Mouse (Mus musculus): ENCODE measurements around the gene Pik3c2a. TPM values are rescaled to one million over a fixed set of nuclear protein-coding genes. Genes with fewer than 3 reads are reported as not detected.

The Pik3c2a gene
- 17.2 and 18.2 TPM in 2 replicates for polyA plus RNA-seq (2015; fragmentation: Nextera tagmentation; extraction: Ambion mirVana)

GRCm38 (mm10) chr7:116443004-116443696 lies at the start of gene Pik3c2a:
Gene Pik3c2a, minus strand, starts transcription at chr7:116443449.
- Histone ChIP-seq H3K27me3 (no peaks in the 10 kb centered on the region), H3K4me3 (peak within 1 kb of the TSS; percentile 85), H3K4me2 (replicated peaks) (peak within 1 kb of the TSS; percentile 93), H3K4me1 (peaks cover 23% of the 10 kb centered on the region), H3K36me3 (no peaks in the 10 kb centered on the region), H3K27ac (replicated peaks) (peak within 1 kb of the TSS; percentile 87), H3K9me3 (no peaks in the 10 kb centered on the region), H3K9ac (replicated peaks) (peak within 1 kb of the TSS; percentile 87)
- WGBS: under 1% methylated on average over 67 of the region's 72 CpGs
- peak; percentile 99 for ATAC-seq (replicated peaks)

DNA sequence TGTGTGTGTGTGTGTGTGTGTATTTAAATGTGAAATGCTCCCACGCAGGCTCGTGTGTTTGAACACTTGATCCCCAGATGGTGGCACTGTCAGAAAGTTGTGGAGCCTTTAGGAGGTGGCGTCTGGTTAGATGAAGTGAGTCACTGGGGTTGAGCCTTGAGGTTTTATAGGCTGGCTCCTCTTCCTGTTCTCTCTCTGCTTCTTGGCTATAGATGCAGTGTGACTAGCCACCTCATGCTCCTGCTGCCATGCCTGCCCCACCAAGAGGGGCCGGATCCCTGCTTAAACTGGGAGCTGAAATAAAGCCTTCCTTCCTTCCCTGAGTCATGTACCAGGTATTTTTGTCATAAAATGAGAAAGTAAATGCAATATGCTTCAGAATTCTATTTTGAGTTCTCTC lies 47.9 kb upstream of the Pik3c2a start:
- Histone ChIP-seq H3K4me1 (no peaks in the 10 kb centered on the region), H3K4me3 (no peak overlapping the region), H3K4me2 (replicated peaks) (no peak overlapping the region), H3K36me3 (no peaks in the 10 kb centered on the region), H3K27ac (replicated peaks) (no peak overlapping the region), H3K27me3 (no peaks in the 10 kb centered on the region), H3K9ac (replicated peaks) (no peak overlapping the region), H3K9me3 (no peaks in the 10 kb centered on the region)
- WGBS: 73% methylated on average over 4 of the region's 4 CpGs
- ATAC-seq (replicated peaks): no peak

- Histone ChIP-seq H3K36me3 (no peaks in the 10 kb centered on the region), H3K4me2 (replicated peaks) (no peak overlapping the region), H3K27ac (replicated peaks) (no peak overlapping the region), H3K9me3 (no peaks in the 10 kb centered on the region), H3K4me3 (no peak overlapping the region), H3K27me3 (no peaks in the 10 kb centered on the region), H3K4me1 (no peaks in the 10 kb centered on the region), H3K9ac (replicated peaks) (no peak overlapping the region)
- 58% methylated on average over 1 of the region's 1 CpGs for WGBS
- no peak for ATAC-seq (replicated peaks)
Measured at GRCm38 (mm10) chr7:116485062-116485601, 41.9 kb upstream of the Pik3c2a start.

GRCm38 (mm10) chr7:116484213-116484612 lies 41.0 kb upstream of the Pik3c2a start:
- no peak overlapping the region for H3K4me3 ChIP-seq
- no peak overlapping the region for H3K4me2 ChIP-seq (replicated peaks)
- WGBS: 85% methylated on average over 5 of the region's 5 CpGs
- H3K27ac ChIP-seq (replicated peaks): no peak overlapping the region
- no peaks in the 10 kb centered on the region for H3K9me3 ChIP-seq
- ATAC-seq (replicated peaks): no peak
- no peak overlapping the region for H3K9ac ChIP-seq (replicated peaks)
- H3K4me1 ChIP-seq: no peaks in the 10 kb centered on the region
- no peaks in the 10 kb centered on the region for H3K36me3 ChIP-seq
- no peaks in the 10 kb centered on the region for H3K27me3 ChIP-seq

DNA sequence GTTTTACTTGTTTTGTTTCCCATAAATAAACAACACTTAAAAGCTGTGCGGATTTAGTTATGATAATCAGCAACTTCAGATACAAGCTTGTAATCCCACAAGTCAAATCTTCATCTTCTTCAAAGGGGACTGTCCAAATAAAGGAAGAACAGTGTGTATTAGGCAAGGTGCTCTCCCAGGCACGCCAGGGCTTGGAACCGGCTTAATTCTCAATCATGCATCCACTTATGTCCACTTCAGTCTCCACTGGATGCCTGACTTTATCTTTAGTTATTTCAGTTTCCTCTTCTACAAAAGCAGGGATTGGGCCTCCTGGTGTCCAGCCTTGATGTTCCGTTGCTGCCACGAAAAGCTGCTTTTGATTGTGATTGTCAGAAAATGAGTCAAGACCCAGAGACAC lies 40.5 kb upstream of the Pik3c2a start:
- Histone ChIP-seq H3K9me3 (no peaks in the 10 kb centered on the region), H3K9ac (replicated peaks) (no peak overlapping the region), H3K4me1 (no peaks in the 10 kb centered on the region), H3K4me2 (replicated peaks) (no peak overlapping the region), H3K27ac (replicated peaks) (no peak overlapping the region), H3K36me3 (no peaks in the 10 kb centered on the region), H3K27me3 (no peaks in the 10 kb centered on the region), H3K4me3 (no peak overlapping the region)
- ATAC-seq (replicated peaks): no peak
- WGBS: 79% methylated on average over 5 of the region's 5 CpGs

GRCm38 (mm10) chr7:116483106-116483505 lies 39.9 kb upstream of the Pik3c2a start:
- no peak for ATAC-seq (replicated peaks)
- Histone ChIP-seq H3K36me3 (no peaks in the 10 kb centered on the region), H3K9ac (replicated peaks) (no peak overlapping the region), H3K9me3 (no peaks in the 10 kb centered on the region), H3K27ac (replicated peaks) (no peak overlapping the region), H3K4me3 (no peak overlapping the region), H3K4me1 (no peaks in the 10 kb centered on the region), H3K27me3 (no peaks in the 10 kb centered on the region), H3K4me2 (replicated peaks) (no peak overlapping the region)
- WGBS: 71% methylated on average over 1 of the region's 1 CpGs

DNA sequence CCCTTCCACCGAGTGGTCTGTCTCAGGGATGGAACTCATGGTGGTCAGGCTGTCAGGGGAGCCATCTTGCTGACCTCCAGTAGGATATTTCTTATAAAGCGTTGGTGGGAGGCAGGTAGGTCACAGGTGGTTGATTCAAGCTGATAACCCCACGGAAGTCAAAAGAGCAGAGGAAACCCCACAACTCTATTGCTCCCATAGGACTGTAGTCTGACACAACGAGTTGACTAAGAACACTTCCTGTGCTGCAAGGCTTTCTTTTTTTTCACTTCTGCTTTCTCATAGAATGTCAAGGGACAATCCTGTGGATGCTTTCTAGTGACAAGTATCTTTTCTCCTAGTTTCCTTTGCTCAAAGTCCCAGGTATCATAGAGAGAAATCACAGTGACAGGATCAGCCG lies 33.0 kb upstream of the Pik3c2a start:
- H3K36me3 ChIP-seq: no peaks in the 10 kb centered on the region
- 92% methylated on average over 5 of the region's 5 CpGs for WGBS
- H3K9ac ChIP-seq (replicated peaks): no peak overlapping the region
- H3K27me3 ChIP-seq: no peaks in the 10 kb centered on the region
- no peak for ATAC-seq (replicated peaks)
- no peak overlapping the region for H3K27ac ChIP-seq (replicated peaks)
- H3K9me3 ChIP-seq: no peaks in the 10 kb centered on the region
- H3K4me1 ChIP-seq: no peaks in the 10 kb centered on the region
- no peak overlapping the region for H3K4me2 ChIP-seq (replicated peaks)
- no peak overlapping the region for H3K4me3 ChIP-seq

DNA sequence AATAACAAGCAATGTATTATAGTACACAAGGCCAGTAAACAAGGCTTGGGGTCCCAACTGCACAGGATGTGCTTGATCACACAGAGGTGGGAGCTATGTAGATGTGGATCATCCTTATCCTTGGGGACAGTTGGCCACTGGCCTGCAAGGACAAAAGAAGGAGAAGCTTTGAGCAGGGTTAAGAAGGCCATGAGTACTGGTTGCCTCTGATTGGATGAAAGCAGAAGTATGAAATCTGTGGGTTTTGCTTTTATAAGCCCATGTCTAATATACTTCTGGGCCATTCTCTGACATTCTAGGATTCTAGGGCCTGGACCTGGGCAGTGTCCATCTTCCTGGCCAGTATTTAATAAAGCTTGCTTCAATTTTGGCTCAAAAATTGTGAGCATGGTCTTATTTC lies 32.6 kb upstream of the Pik3c2a start:
- Histone ChIP-seq H3K27me3 (no peaks in the 10 kb centered on the region), H3K9ac (replicated peaks) (no peak overlapping the region), H3K4me1 (no peaks in the 10 kb centered on the region), H3K9me3 (no peaks in the 10 kb centered on the region), H3K4me2 (replicated peaks) (no peak overlapping the region), H3K4me3 (no peak overlapping the region), H3K36me3 (no peaks in the 10 kb centered on the region), H3K27ac (replicated peaks) (no peak overlapping the region)
- ATAC-seq (replicated peaks): no peak

GRCm38 (mm10) chr7:116462114-116462513 lies 18.9 kb upstream of the Pik3c2a start:
- ATAC-seq (replicated peaks): no peak
- Histone ChIP-seq H3K9ac (replicated peaks) (no peak overlapping the region), H3K27me3 (no peaks in the 10 kb centered on the region), H3K27ac (replicated peaks) (no peak overlapping the region), H3K4me3 (no peak overlapping the region), H3K4me1 (no peaks in the 10 kb centered on the region), H3K4me2 (replicated peaks) (no peak overlapping the region), H3K36me3 (no peaks in the 10 kb centered on the region), H3K9me3 (no peaks in the 10 kb centered on the region)
- 55% methylated on average over 8 of the region's 8 CpGs for WGBS

GRCm38 (mm10) chr7:116458985-116459441 lies 15.8 kb upstream of the Pik3c2a start:
- H3K27me3 ChIP-seq: no peaks in the 10 kb centered on the region
- no peak overlapping the region for H3K27ac ChIP-seq (replicated peaks)
- H3K4me3 ChIP-seq: no peak overlapping the region
- H3K4me1 ChIP-seq: no peaks in the 10 kb centered on the region
- 31% methylated on average over 3 of the region's 3 CpGs for WGBS
- H3K9me3 ChIP-seq: no peaks in the 10 kb centered on the region
- no peak overlapping the region for H3K4me2 ChIP-seq (replicated peaks)
- no peaks in the 10 kb centered on the region for H3K36me3 ChIP-seq
- H3K9ac ChIP-seq (replicated peaks): no peak overlapping the region
- no peak for ATAC-seq (replicated peaks)

DNA sequence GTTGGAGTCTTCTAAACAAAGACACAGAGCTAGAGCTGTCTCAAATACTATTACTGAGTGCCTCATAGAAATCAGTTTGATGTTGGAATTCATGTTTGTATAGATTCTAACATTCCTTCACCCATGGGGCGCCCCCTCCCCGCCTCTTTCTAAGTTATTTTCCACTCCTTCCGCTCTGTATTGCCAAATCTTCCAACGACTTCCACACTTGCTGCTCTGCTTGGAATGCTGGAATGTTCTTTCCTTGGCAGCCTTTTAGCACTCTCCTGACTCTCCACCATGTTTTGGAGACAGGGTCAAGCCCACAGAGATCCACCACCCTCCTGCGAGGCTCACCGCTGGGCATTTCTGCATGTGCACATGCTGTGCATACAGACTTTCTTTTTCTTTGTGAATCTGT lies 14.1 kb upstream of the Pik3c2a start:
- no peaks in the 10 kb centered on the region for H3K4me1 ChIP-seq
- no peaks in the 10 kb centered on the region for H3K36me3 ChIP-seq
- no peaks in the 10 kb centered on the region for H3K9me3 ChIP-seq
- H3K4me2 ChIP-seq (replicated peaks): no peak overlapping the region
- H3K27ac ChIP-seq (replicated peaks): no peak overlapping the region
- H3K9ac ChIP-seq (replicated peaks): no peak overlapping the region
- no peak for ATAC-seq (replicated peaks)
- 88% methylated on average over 6 of the region's 6 CpGs for WGBS
- H3K4me3 ChIP-seq: no peak overlapping the region
- H3K27me3 ChIP-seq: no peaks in the 10 kb centered on the region

DNA sequence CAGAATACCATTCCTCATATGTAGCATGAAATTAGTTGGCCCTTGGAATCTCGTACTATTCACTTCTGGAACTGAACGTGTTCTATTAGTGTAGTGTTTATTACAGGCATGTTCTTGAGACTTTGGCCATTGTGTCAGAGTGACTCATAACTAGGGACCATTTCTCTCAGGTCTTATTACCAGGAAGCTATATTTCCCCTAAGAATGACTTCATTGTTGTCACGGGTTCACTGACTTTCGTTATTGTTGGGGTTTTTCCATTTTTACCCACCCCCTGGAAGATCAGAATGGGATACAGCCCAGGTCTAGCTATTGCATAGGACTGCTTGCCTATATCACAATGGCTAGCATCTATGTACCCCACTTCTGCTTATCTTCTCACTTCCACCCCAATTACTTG lies 13.7 kb upstream of the Pik3c2a start:
- ATAC-seq (replicated peaks): no peak
- Histone ChIP-seq H3K27me3 (no peaks in the 10 kb centered on the region), H3K9me3 (no peaks in the 10 kb centered on the region), H3K36me3 (no peaks in the 10 kb centered on the region), H3K4me3 (no peak overlapping the region), H3K9ac (replicated peaks) (no peak overlapping the region), H3K27ac (replicated peaks) (no peak overlapping the region), H3K4me2 (replicated peaks) (no peak overlapping the region), H3K4me1 (no peaks in the 10 kb centered on the region)
- WGBS: 78% methylated on average over 4 of the region's 4 CpGs

- Histone ChIP-seq H3K36me3 (no peaks in the 10 kb centered on the region), H3K4me2 (replicated peaks) (no peak overlapping the region), H3K9ac (replicated peaks) (no peak overlapping the region), H3K4me1 (peaks cover 19% of the 10 kb centered on the region), H3K9me3 (no peaks in the 10 kb centered on the region), H3K27ac (replicated peaks) (no peak overlapping the region), H3K4me3 (no peak overlapping the region), H3K27me3 (no peaks in the 10 kb centered on the region)
- 67% methylated on average over 3 of the region's 3 CpGs for WGBS
- ATAC-seq (replicated peaks): no peak
Measured at GRCm38 (mm10) chr7:116446645-116447044, 3.4 kb upstream of the Pik3c2a start.

Measured in forebrain, embryonic 15.5 days (tissue).